Mouse (Mus musculus) G1E (cell line): ENCODE results near the gene Dhx16.

Source experiments
- CTCF ChIP-seq: IDR thresholded peaks from 2 replicates; pipeline ENCODE4 v1.5.1; 2012; ENCODE audit warnings: low read depth, low read length, inconsistent platforms, mixed read lengths
- GATA2 ChIP-seq: IDR thresholded peaks from 2 replicates; pipeline ENCODE4 v1.6.1; 2012; ENCODE audit warnings: low read depth, low read length, inconsistent platforms, borderline replicate concordance

DNA sequence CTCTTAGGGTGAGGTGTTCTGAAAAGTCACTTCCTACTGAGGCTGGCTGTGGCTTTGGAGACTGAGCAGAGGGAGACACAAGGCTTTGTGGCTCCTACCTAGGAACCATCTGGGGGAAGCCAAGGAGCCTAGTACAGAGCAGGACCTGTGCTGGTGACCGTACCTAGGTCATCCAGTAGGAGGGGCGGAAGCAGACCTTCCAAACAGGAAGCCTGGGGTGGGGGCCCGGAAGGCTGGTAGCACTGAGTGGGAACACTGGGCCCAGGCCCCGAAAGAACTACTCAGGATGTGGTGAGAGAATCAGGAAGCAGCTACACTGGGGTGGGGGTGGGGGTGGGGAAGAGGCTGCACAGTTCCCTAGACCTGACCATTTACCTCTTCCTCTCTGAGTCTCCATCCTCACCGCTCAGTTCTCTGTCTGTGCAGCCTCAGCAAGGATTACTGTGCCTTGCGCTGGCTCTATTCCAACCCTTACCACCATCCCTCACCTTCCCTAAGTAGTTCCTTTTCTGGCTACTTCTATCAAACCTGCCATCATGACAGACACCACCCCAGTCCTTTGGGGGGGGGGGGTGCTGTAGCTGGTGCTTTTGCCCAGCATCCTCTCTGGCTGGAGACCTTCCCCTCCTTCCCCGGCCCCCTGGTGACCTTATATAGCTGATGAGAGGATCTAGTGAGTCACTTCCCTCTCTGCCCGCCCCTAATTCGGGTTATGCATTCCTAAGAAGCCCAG lies 9.3 kb upstream of the Dhx16 start:
- TF ChIP-seq GATA2 (no peak), CTCF (no peak)
